Comparison of ENCODE assay signal across 19 mouse cellular contexts in genomic region chr9:117720161-117720598, GRCm38 (mm10).
DNase-seq lines count a peak whose midpoint lies in the region; ATAC-seq lines count a peak whose summit lies in the region.
"Had no signal": no experiment of that assay in that cellular context is flagged by ENCODE, and none has a peak within 500 bp of the region (broad histone marks: within the 10 kb centered on the region; RNA-seq: fewer than 3 reads in every experiment).

No protein-coding gene starts in this region.

- no peak overlapping the region for H3K4me2 ChIP-seq in stomach, embryonic 16.5 days (ENCODE audit: low read depth, low read length)
- H3K4me2 ChIP-seq: liver, embryonic 13.5 days had no signal

- H3K27me3 ChIP-seq in stomach, embryonic 16.5 days (ENCODE audit: control insufficient read depth, insufficient read depth, low read length) = no peaks in the 10 kb centered on the region
- H3K27me3 ChIP-seq: liver, embryonic 13.5 days had no signal

- H3K36me3 ChIP-seq in stomach, embryonic 16.5 days (ENCODE audit: control insufficient read depth, insufficient read depth, low read length) = no peaks in the 10 kb centered on the region
- H3K36me3 ChIP-seq: hindbrain, embryonic 10.5 days; liver, embryonic 13.5 days had no signal

- 45% methylated on average over 7 of the region's 7 CpGs for WGBS in stomach, embryonic 16.5 days

- no peak overlapping the region for H3K27ac ChIP-seq in stomach, embryonic 16.5 days (ENCODE audit: low read length)
- H3K27ac ChIP-seq: heart, adult 2 months; hindbrain, embryonic 10.5 days; layer of hippocampus, adult 2 months; liver, embryonic 13.5 days had no signal

- H3K9ac ChIP-seq in stomach, embryonic 16.5 days (ENCODE audit: low read length) = no peak overlapping the region
- H3K9ac ChIP-seq: forebrain, postnatal 0 days; liver, embryonic 13.5 days had no signal

- peaks cover 6% of the 10 kb centered on the region; the same call in 1 of the 2 replicates for H3K4me1 ChIP-seq in stomach, embryonic 16.5 days (ENCODE audit: control insufficient read depth, insufficient read depth, low read length)
- H3K4me1 ChIP-seq: hindbrain, embryonic 10.5 days; liver, embryonic 13.5 days had no signal

- ATAC-seq in stomach, embryonic 16.5 days (ENCODE audit: insufficient read depth, low FRiP score) = peak; percentile 68; the same call in 1 of the 2 replicates
- ATAC-seq: forebrain, postnatal 0 days; inflammation-experienced regulatory T-cells, adult 6 months; midbrain, embryonic 16.5 days had no signal

- H3K9me3 ChIP-seq in stomach, embryonic 16.5 days (replicated peaks; ENCODE audit: control insufficient read depth, low read length) = no peaks in the 10 kb centered on the region
- H3K9me3 ChIP-seq: hindbrain, embryonic 10.5 days had no signal

- peak; percentile 34 for DNase-seq in embryo, embryonic 11 days
- no peak for DNase-seq in embryo, embryonic 10 days (ENCODE audit: low spot score)
- peak; percentile 10 for DNase-seq in kidney, postnatal 10 days
- DNase-seq in kidney, postnatal 14 days = no peak
- peak; percentile 70 for DNase-seq in lung, postnatal 10 days
- no peak for DNase-seq in cerebellum, adult 8-10 months
- DNase-seq in spleen, adult 12 weeks (ENCODE audit: low spot score) = no peak
- DNase-seq: cerebellum, adult 9-11 months; forebrain, postnatal 0 days; heart, adult 2 months; left cerebral cortex, postnatal 4 days; liver, embryonic 13.5 days; thymus, postnatal 4 days had no signal

- H3K4me3 ChIP-seq in stomach, embryonic 16.5 days (replicated peaks; ENCODE audit: low read length) = no peak overlapping the region
- H3K4me3 ChIP-seq: erythroblast, embryonic 14.5 days; heart, adult 2 months; hindbrain, embryonic 10.5 days; layer of hippocampus, adult 2 months; liver, embryonic 13.5 days had no signal

Comparison
In these comparisons a context has a peak if more than half of its experiments do, and no peak if none do; other contexts are left out.
1. DNase-seq: peak in embryo, embryonic 11 days (single experiment), kidney, postnatal 10 days (single experiment) and lung, postnatal 10 days (single experiment); none in embryo, embryonic 10 days (single experiment), kidney, postnatal 14 days (single experiment), cerebellum, adult 8-10 months (single experiment) and spleen, adult 12 weeks (single experiment).